Mouse (Mus musculus) CD4-positive, CD25-positive, alpha-beta regulatory T cell, adult 4 months (primary cell): ENCODE measurements around the gene Dnase1l2. TPM values are rescaled to one million over a fixed set of nuclear protein-coding genes. Genes with fewer than 3 reads are reported as not detected.
"Not testable (repeated sequence)": the region's sequence is repeated elsewhere in the genome, so short reads cannot be mapped to it uniquely, and the experiment has no call there.

Experiments
- ATAC-seq: one replicate; pipeline ENCODE4 v1.8.0; 2017
- polyA plus RNA-seq, 2 experiments: library from polyadenylated mRNA; unstranded; fragments of 100-300 nt; shearing (Covaris generic); gene quantifications; one replicate each; pipeline ENCODE4 v1.2.1; 2017

Gene Dnase1l2
- polyA plus RNA-seq, 2 experiments from 2014 or later: 7.4 to 8.3 TPM

GRCm38 (mm10) chr17:24429201-24429983 is 13.5 kb downstream of the Dnase1l2 start:
- ATAC-seq: no peak

GRCm38 (mm10) chr17:24427170-24427557 is 15.7 kb downstream of the Dnase1l2 start:
- ATAC-seq: peak; percentile 3

- ATAC-seq: peak; percentile 90
Measured at GRCm38 (mm10) chr17:24426471-24427169, 16.3 kb downstream of the Dnase1l2 start, which contains the start of gene Eci1. Gene Eci1, plus strand, starts transcription at chr17:24426641.

GRCm38 (mm10) chr17:24425905-24426304 is 17.0 kb downstream of the Dnase1l2 start:
- no peak for ATAC-seq

- not testable (repeated sequence) for ATAC-seq
Measured at GRCm38 (mm10) chr17:24425326-24425725, 17.6 kb downstream of the Dnase1l2 start.

GRCm38 (mm10) chr17:24424489-24424888 is 18.4 kb downstream of the Dnase1l2 start:
- no peak for ATAC-seq

- no peak for ATAC-seq
Measured at GRCm38 (mm10) chr17:24423114-24423513, 19.8 kb downstream of the Dnase1l2 start.

- no peak for ATAC-seq
Measured at GRCm38 (mm10) chr17:24416051-24416652, 26.8 kb downstream of the Dnase1l2 start.

GRCm38 (mm10) chr17:24415011-24415410 is 27.9 kb downstream of the Dnase1l2 start:
- ATAC-seq: peak; percentile 6

GRCm38 (mm10) chr17:24414230-24414976 is 28.5 kb downstream of the Dnase1l2 start, which contains the start of gene Rnps1:
Gene Rnps1, plus strand, starts transcription at chr17:24414565.
- peak; percentile 89 for ATAC-seq

GRCm38 (mm10) chr17:24413557-24414211 is 29.2 kb downstream of the Dnase1l2 start:
- ATAC-seq: peak; percentile 4

GRCm38 (mm10) chr17:24407116-24407803 is 35.6 kb downstream of the Dnase1l2 start:
- ATAC-seq: no peak

- ATAC-seq: no peak
Measured at GRCm38 (mm10) chr17:24402371-24402770, 40.5 kb downstream of the Dnase1l2 start.

- ATAC-seq: no peak
Measured at GRCm38 (mm10) chr17:24394456-24394855, 48.4 kb downstream of the Dnase1l2 start.

- no peak for ATAC-seq
Measured at GRCm38 (mm10) chr17:24393527-24393926, 49.4 kb downstream of the Dnase1l2 start.

GRCm38 (mm10) chr17:24391149-24391548 is 51.8 kb downstream of the Dnase1l2 start:
- ATAC-seq: no peak

Other genes with a start within 250 kb of the Dnase1l2 start
- under 1 TPM; 0.47 to 0.62 TPM for gene Tbc1d24, start 237.5 kb downstream of the Dnase1l2 start, polyA plus RNA-seq
- gene Ntn3, start 233.6 kb downstream of the Dnase1l2 start, polyA plus RNA-seq: under 1 TPM in 1 of 2 experiments, not detected in 1; 0.07 TPM
- gene Tedc2, start 222.3 kb downstream of the Dnase1l2 start, polyA plus RNA-seq: 10 to 100 TPM in 1 of 2 experiments, 1 to 10 TPM in 1; 8.9 to 17.5 TPM
- gene Ccnf, start 191.6 kb downstream of the Dnase1l2 start, polyA plus RNA-seq: 1 to 10 TPM; 4.1 to 6.6 TPM
- gene Abca17, start 92.0 kb downstream of the Dnase1l2 start, polyA plus RNA-seq: under 1 TPM in 1 of 2 experiments, not detected in 1; 0.49 TPM
- gene Abca3, start 91.2 kb downstream of the Dnase1l2 start, polyA plus RNA-seq: 10 to 100 TPM; 17.0 to 23.7 TPM
- gene Rnps1, start 28.5 kb downstream of the Dnase1l2 start, polyA plus RNA-seq: 100 to 1,000 TPM; 127 to 181 TPM
- gene Eci1, start 16.5 kb downstream of the Dnase1l2 start, polyA plus RNA-seq: 10 to 100 TPM; 50.3 to 57.7 TPM
- 10 to 100 TPM; 34.3 to 62.8 TPM for gene E4f1, start 27.2 kb upstream of the Dnase1l2 start, polyA plus RNA-seq
- gene Pgp, start 27.3 kb upstream of the Dnase1l2 start, polyA plus RNA-seq: 1 to 10 TPM; 4.1 to 5.3 TPM
- not detected for gene Bricd5, start 30.8 kb upstream of the Dnase1l2 start, polyA plus RNA-seq
- 10 to 100 TPM; 14.3 to 25.8 TPM for gene Mlst8, start 36.0 kb upstream of the Dnase1l2 start, polyA plus RNA-seq
- under 1 TPM; 0.16 TPM for gene Caskin1, start 45.5 kb upstream of the Dnase1l2 start, polyA plus RNA-seq
- gene Traf7, start 84.8 kb upstream of the Dnase1l2 start, polyA plus RNA-seq: 10 to 100 TPM; 52.8 to 72.1 TPM
- 1 to 10 TPM; 4.0 to 5.0 TPM for gene Rab26, start 91.1 kb upstream of the Dnase1l2 start, polyA plus RNA-seq
- 10 to 100 TPM; 16.8 to 34.7 TPM for gene Pkd1, start 106.7 kb upstream of the Dnase1l2 start, polyA plus RNA-seq
- gene Tsc2, start 189.5 kb upstream of the Dnase1l2 start, polyA plus RNA-seq: 10 to 100 TPM; 20.5 to 28.2 TPM
- 1 to 10 TPM; 3.1 to 6.0 TPM for gene Nthl1, start 189.6 kb upstream of the Dnase1l2 start, polyA plus RNA-seq
- gene Slc9a3r2, start 207.2 kb upstream of the Dnase1l2 start, polyA plus RNA-seq: not detected
- not detected for gene Npw, start 215.4 kb upstream of the Dnase1l2 start, polyA plus RNA-seq
- 1 to 10 TPM; 3.7 to 5.4 TPM for gene Zfp598, start 226.6 kb upstream of the Dnase1l2 start, polyA plus RNA-seq
- 1 to 10 TPM; 1.1 TPM for gene Syngr3, start 246.8 kb upstream of the Dnase1l2 start, polyA plus RNA-seq